Mouse (Mus musculus): ENCODE data around the gene Tmem28.

Gene Tmem28

GRCm38 (mm10) chrX:99820790-99821395 lies at the start of gene Tmem28:
TSS of gene Tmem28 (plus strand) at chrX:99821021.
- DNase-seq: no peak

- DNase-seq: no peak
These were observed 40.5 kb upstream of the Tmem28 start for GRCm38 (mm10) chrX:99780308-99780707.

- peak; percentile 3 for DNase-seq
These were observed 12.4 kb upstream of the Tmem28 start for GRCm38 (mm10) chrX:99808375-99808774.

GRCm38 (mm10) chrX:99819395-99819935 lies 1.4 kb upstream of the Tmem28 start:
- peak; percentile 66 for DNase-seq

GRCm38 (mm10) chrX:99819936-99820789 lies 658 bp upstream of the Tmem28 start:
- no peak for DNase-seq

- no peak for DNase-seq
These were observed 21.3 kb downstream of the Tmem28 start for GRCm38 (mm10) chrX:99842090-99842489.

GRCm38 (mm10) chrX:99853261-99853741 lies 32.5 kb downstream of the Tmem28 start:
- peak; percentile 77 for DNase-seq

- no peak for DNase-seq
These were observed 33.0 kb downstream of the Tmem28 start for GRCm38 (mm10) chrX:99853834-99854233.

- no peak for DNase-seq
These were observed 51.4 kb downstream of the Tmem28 start for GRCm38 (mm10) chrX:99872228-99872627.

- no peak for DNase-seq
These were observed 51.9 kb downstream of the Tmem28 start for GRCm38 (mm10) chrX:99872632-99873201.

- peak; percentile 6 for DNase-seq
These were observed 52.6 kb downstream of the Tmem28 start for GRCm38 (mm10) chrX:99873259-99873919.

GRCm38 (mm10) chrX:99873920-99874296 lies 53.1 kb downstream of the Tmem28 start:
- DNase-seq: peak; percentile 15

GRCm38 (mm10) chrX:99876781-99877180 lies 56.0 kb downstream of the Tmem28 start:
- no peak for DNase-seq

- DNase-seq: no peak
These were observed 62.6 kb downstream of the Tmem28 start for GRCm38 (mm10) chrX:99883396-99883795.
